Mouse (Mus musculus) mammary gland, adult 2 months (tissue): ENCODE results near the gene Zfp326. TPM values are rescaled to one million over a fixed set of nuclear protein-coding genes. Genes with fewer than 3 reads are reported as not detected.

ENCODE experiments used
- polyA plus RNA-seq: library from polyadenylated mRNA; depleted of rRNA; stranded (reverse); fragments of >200 nt; gene quantifications from 2 replicates; pipeline ENCODE4 v1.2.3, GENCODE M21; 2012; ENCODE audit warnings: low replicate concordance; rRNA removed

Gene Zfp326
- 6.4 and 7.4 TPM in 2 replicates for polyA plus RNA-seq

GRCm38 (mm10) chr5:105876068-105876924 lies at the start of gene Zfp326:
Zfp326 (plus strand) TSS chr5:105876565.

Other genes starting within 250 kb of the Zfp326 start
- gene Lrrc8d, start 176.6 kb upstream of the Zfp326 start, polyA plus RNA-seq: 8.5 and 9.5 TPM in 2 replicates